Mouse (Mus musculus) stomach, postnatal 0 days (tissue): Measurements from ENCODE around the gene Usp28. TPM values are rescaled to one million over a fixed set of nuclear protein-coding genes. Genes with fewer than 3 reads are reported as not detected.
A peak's percentile ranks its signal among the peaks of the same experiment; 100 is the strongest.

Source experiments
- ATAC-seq: fragments of 200-750 bp; cut with Nextera tagmentation; 2 replicates; pipeline ENCODE4 v1.8.0; 2017; ENCODE audit not compliant: low FRiP score, low TSS enrichment
- DNase-seq: peaks from one replicate; pipeline ENCODE4 v3.0.0-alpha.2; 2016; ENCODE audit warnings: low spot score
- H3K27ac ChIP-seq: fragments of 300-500 bp; sonication (generic); replicated peaks from 2 replicates; pipeline ENCODE4 v1.5.1; 2014; ENCODE audit warnings: mild to moderate bottlenecking, control low read depth
- H3K27me3 ChIP-seq: fragments of 300-500 bp; sonication (generic); 2 replicates; pipeline ENCODE4 v1.6.1; 2014; ENCODE audit warnings: low read length; ENCODE audit not compliant: control insufficient read depth, insufficient read depth
- H3K36me3 ChIP-seq: fragments of 300-500 bp; sonication (generic); 2 replicates; pipeline ENCODE4 v1.6.1; 2014; ENCODE audit warnings: low read length, mixed read lengths; ENCODE audit not compliant: control insufficient read depth, insufficient read depth
- H3K4me1 ChIP-seq: fragments of 300-500 bp; sonication (generic); replicated peaks from 2 replicates; pipeline ENCODE4 v1.6.1; 2014; ENCODE audit warnings: antibody characterized with exemption; ENCODE audit not compliant: control insufficient read depth, insufficient read depth
- H3K4me2 ChIP-seq: fragments of 300-500 bp; sonication (generic); replicated peaks from 2 replicates; pipeline ENCODE4 v1.6.1; 2014; ENCODE audit warnings: low read depth, mild to moderate bottlenecking, control low read depth, moderate library complexity
- H3K4me3 ChIP-seq: fragments of 300-500 bp; sonication (generic); 2 replicates; pipeline ENCODE4 v1.5.1; 2014; ENCODE audit warnings: low read depth, low read length, control low read depth
- H3K9ac ChIP-seq: fragments of 300-500 bp; sonication (generic); 2 replicates; pipeline ENCODE4 v1.6.1; 2014; ENCODE audit warnings: mild to moderate bottlenecking, low read length, control low read depth, mixed read lengths
- H3K9me3 ChIP-seq: fragments of 300-500 bp; sonication (generic); 2 replicates; pipeline ENCODE4 v1.6.1; 2016; ENCODE audit warnings: low read length; ENCODE audit not compliant: control insufficient read depth
- CTCF ChIP-seq: IDR thresholded peaks from 2 replicates; pipeline ENCODE4 v1.5.1; 2016; ENCODE audit warnings: antibody characterized with exemption, low read depth, mild to moderate bottlenecking, moderate library complexity
- EP300 ChIP-seq: optimal IDR thresholded peaks from 2 replicates; pipeline ENCODE3; 2016; ENCODE audit warnings: antibody characterized with exemption
- WGBS: fragments of 180-500 bp; shearing (Covaris S2); extraction: QIAGEN DNeasy Blood & Tissue Kit; methylation state at CpG from one replicate; pipeline ENCODE4 v1.1.7; 2014; 5-methylcytosine and 5-hydroxymethylcytosine counted together
- polyA plus RNA-seq: library from polyadenylated mRNA; unstranded; fragments of >200 nt; fragmentation: Nextera tagmentation; extraction: Ambion mirVana; gene quantifications from 2 replicates; pipeline ENCODE4 v1.2.1, GENCODE M21; 2015

Usp28 gene
- polyA plus RNA-seq, result 6.6 and 8.1 TPM in 2 replicates

- Histone ChIP-seq H3K27ac (peak within 1 kb of the TSS; percentile 94), H3K36me3 (no peaks in the 10 kb centered on the region), H3K4me3 (peak within 1 kb of the TSS; percentile 60), H3K9me3 (no peaks in the 10 kb centered on the region), H3K4me2 (peak within 1 kb of the TSS; percentile 90), H3K9ac (peak within 1 kb of the TSS; percentile 70), H3K4me1 (no peaks in the 10 kb centered on the region; the same call in 1 of the 2 replicates), H3K27me3 (no peaks in the 10 kb centered on the region)
- peak; percentile 94 for ATAC-seq
- WGBS, result under 1% methylated on average over 80 of the region's 94 CpGs
- DNase-seq, result peak; percentile 100
- TF ChIP-seq EP300 (no peak), CTCF (no peak)
These were observed at the start of gene Usp28 for GRCm38 (mm10) chr9:48984845-48985707. Usp28 (plus strand) TSS chr9:48985375.

GRCm38 (mm10) chr9:48942349-48942748, 42.8 kb upstream of the Usp28 start:
- Histone ChIP-seq H3K36me3 (no peaks in the 10 kb centered on the region), H3K4me2 (no peak overlapping the region), H3K9ac (no peak overlapping the region), H3K9me3 (no peaks in the 10 kb centered on the region), H3K27me3 (no peaks in the 10 kb centered on the region), H3K4me3 (no peak overlapping the region), H3K27ac (no peak overlapping the region), H3K4me1 (no peaks in the 10 kb centered on the region)
- ATAC-seq (no peak), DNase-seq (no peak)
- WGBS, result 79% methylated on average over 1 of the region's 1 CpGs
- TF ChIP-seq EP300 (no peak), CTCF (no peak)

- H3K4me3 ChIP-seq, result no peak overlapping the region
- H3K36me3 ChIP-seq, result no peaks in the 10 kb centered on the region
- H3K27me3 ChIP-seq, result no peaks in the 10 kb centered on the region
- no peak overlapping the region for H3K4me2 ChIP-seq
- 81% methylated on average over 4 of the region's 4 CpGs for WGBS
- no peak overlapping the region for H3K9ac ChIP-seq
- no peaks in the 10 kb centered on the region for H3K9me3 ChIP-seq
- no peak for DNase-seq
- no peak for ATAC-seq
- H3K27ac ChIP-seq, result no peak overlapping the region
- H3K4me1 ChIP-seq, result no peaks in the 10 kb centered on the region
- TF ChIP-seq EP300 (no peak), CTCF (no peak)
These were observed 37.6 kb upstream of the Usp28 start for GRCm38 (mm10) chr9:48947565-48947964.

GRCm38 (mm10) chr9:48961314-48961713, 23.9 kb upstream of the Usp28 start:
- Histone ChIP-seq H3K27me3 (no peaks in the 10 kb centered on the region), H3K9me3 (no peaks in the 10 kb centered on the region), H3K4me3 (no peak overlapping the region), H3K36me3 (no peaks in the 10 kb centered on the region), H3K4me2 (no peak overlapping the region), H3K27ac (no peak overlapping the region), H3K4me1 (no peaks in the 10 kb centered on the region), H3K9ac (no peak overlapping the region)
- ATAC-seq (no peak), DNase-seq (no peak)
- 46% methylated on average over 12 of the region's 12 CpGs for WGBS
- no peak for TF ChIP-seq EP300
- no peak for TF ChIP-seq CTCF

GRCm38 (mm10) chr9:48962131-48962530, 23.0 kb upstream of the Usp28 start:
- no peak for ATAC-seq
- no peak overlapping the region for H3K27ac ChIP-seq
- no peaks in the 10 kb centered on the region for H3K9me3 ChIP-seq
- no peak overlapping the region for H3K4me3 ChIP-seq
- H3K36me3 ChIP-seq, result no peaks in the 10 kb centered on the region
- TF ChIP-seq EP300 (no peak), CTCF (no peak)
- WGBS, result 28% methylated on average over 7 of the region's 7 CpGs
- H3K27me3 ChIP-seq, result no peaks in the 10 kb centered on the region
- no peak overlapping the region for H3K4me2 ChIP-seq
- no peak overlapping the region for H3K9ac ChIP-seq
- H3K4me1 ChIP-seq, result no peaks in the 10 kb centered on the region
- no peak for DNase-seq

- H3K4me1 ChIP-seq, result no peaks in the 10 kb centered on the region
- H3K27me3 ChIP-seq, result no peaks in the 10 kb centered on the region
- H3K4me2 ChIP-seq, result no peak within 1 kb of the TSS
- WGBS, result 68% methylated on average over 7 of the region's 7 CpGs
- no peak within 1 kb of the TSS for H3K27ac ChIP-seq
- H3K9ac ChIP-seq, result no peak within 1 kb of the TSS
- DNase-seq (peak; percentile 29), ATAC-seq (no peak)
- no peaks in the 10 kb centered on the region for H3K9me3 ChIP-seq
- TF ChIP-seq EP300 (no peak), CTCF (peak; percentile 67)
- no peaks in the 10 kb centered on the region for H3K36me3 ChIP-seq
- no peak within 1 kb of the TSS for H3K4me3 ChIP-seq
These were observed 20.6 kb upstream of the Usp28 start, which contains the start of gene Htr3b for GRCm38 (mm10) chr9:48964587-48965040. Htr3b (minus strand) TSS chr9:48964990.
